Mouse (Mus musculus) lung, postnatal 36 days (tissue): ENCODE measurements around the gene Vcam1.

ENCODE experiments used
- DNase-seq: peaks from one replicate; pipeline ENCODE4 v3.0.0; 2022; ENCODE audit warnings: mixed read lengths

The Vcam1 gene

GRCm38 (mm10) chr3:116126070-116126469 is 3.4 kb downstream of the Vcam1 start:
- DNase-seq, result no peak

GRCm38 (mm10) chr3:116123827-116124226 is 5.7 kb downstream of the Vcam1 start:
- DNase-seq, result no peak

GRCm38 (mm10) chr3:116122696-116123095 is 6.8 kb downstream of the Vcam1 start:
- no peak for DNase-seq

GRCm38 (mm10) chr3:116121026-116121425 is 8.5 kb downstream of the Vcam1 start:
- DNase-seq, result no peak

- DNase-seq, result no peak
Observed at GRCm38 (mm10) chr3:116120391-116120790, 9.1 kb downstream of the Vcam1 start.

- no peak for DNase-seq
Observed at GRCm38 (mm10) chr3:116119162-116119561, 10.3 kb downstream of the Vcam1 start.

- DNase-seq, result no peak
Observed at GRCm38 (mm10) chr3:116117046-116117445, 12.4 kb downstream of the Vcam1 start.

GRCm38 (mm10) chr3:116114249-116115188 is 15.0 kb downstream of the Vcam1 start:
- DNase-seq, result peak; percentile 68

- no peak for DNase-seq
Observed at GRCm38 (mm10) chr3:116113443-116114241, 15.8 kb downstream of the Vcam1 start.

GRCm38 (mm10) chr3:116112816-116113405 is 16.6 kb downstream of the Vcam1 start:
- no peak for DNase-seq

GRCm38 (mm10) chr3:116105713-116106112 is 23.8 kb downstream of the Vcam1 start:
- no peak for DNase-seq

GRCm38 (mm10) chr3:116104866-116105647 is 24.4 kb downstream of the Vcam1 start:
- peak; percentile 46 for DNase-seq

- no peak for DNase-seq
Observed at GRCm38 (mm10) chr3:116104270-116104669, 25.2 kb downstream of the Vcam1 start.

- DNase-seq, result no peak
Observed at GRCm38 (mm10) chr3:116100850-116101249, 28.6 kb downstream of the Vcam1 start.

- no peak for DNase-seq
Observed at GRCm38 (mm10) chr3:116095934-116096333, 33.6 kb downstream of the Vcam1 start.

GRCm38 (mm10) chr3:116095312-116095711 is 34.2 kb downstream of the Vcam1 start:
- DNase-seq, result no peak

- DNase-seq, result no peak
Observed at GRCm38 (mm10) chr3:116094886-116095285, 34.6 kb downstream of the Vcam1 start.

- DNase-seq, result no peak
Observed at GRCm38 (mm10) chr3:116094288-116094687, 35.2 kb downstream of the Vcam1 start.

GRCm38 (mm10) chr3:116092547-116092946 is 36.9 kb downstream of the Vcam1 start:
- no peak for DNase-seq

GRCm38 (mm10) chr3:116091706-116092105 is 37.8 kb downstream of the Vcam1 start:
- DNase-seq, result no peak

GRCm38 (mm10) chr3:116085962-116086361 is 43.5 kb downstream of the Vcam1 start:
- no peak for DNase-seq

- DNase-seq, result no peak
Observed at GRCm38 (mm10) chr3:116080939-116081676, 48.4 kb downstream of the Vcam1 start.
